Mouse (Mus musculus) forebrain, embryonic 16.5 days (tissue): ENCODE measurements around the gene Pfkm. TPM values are rescaled to one million over a fixed set of nuclear protein-coding genes. Genes with fewer than 3 reads are reported as not detected.

ENCODE experiments used
- ATAC-seq: fragments of 200-750 bp; cut with Nextera tagmentation; 2 replicates; pipeline ENCODE4 v1.8.0; 2017; ENCODE audit warnings: mild to moderate bottlenecking, moderate library complexity
- H3K27ac ChIP-seq: fragments of 300-500 bp; sonication (generic); 2 replicates; pipeline ENCODE4 v1.5.1; 2014; ENCODE audit warnings: low read length, control low read depth
- H3K27me3 ChIP-seq: fragments of 300-500 bp; sonication (generic); replicated peaks from 2 replicates; pipeline ENCODE4 v1.6.1; 2014; ENCODE audit warnings: low read length; ENCODE audit not compliant: control insufficient read depth, insufficient read depth
- H3K36me3 ChIP-seq: fragments of 300-500 bp; sonication (generic); 2 replicates; pipeline ENCODE4 v1.6.1; 2014; ENCODE audit not compliant: control insufficient read depth, insufficient read depth
- H3K4me1 ChIP-seq: fragments of 300-500 bp; sonication (generic); replicated peaks from 2 replicates; pipeline ENCODE4 v1.6.1; 2014; ENCODE audit warnings: low read length; ENCODE audit not compliant: control insufficient read depth, insufficient read depth
- H3K4me2 ChIP-seq: fragments of 300-500 bp; sonication (generic); 2 replicates; pipeline ENCODE4 v1.6.1; 2014; ENCODE audit warnings: mild to moderate bottlenecking, low read length, control low read depth
- H3K4me3 ChIP-seq: fragments of 300-500 bp; sonication (generic); replicated peaks from 2 replicates; pipeline ENCODE4 v1.5.1; 2014; ENCODE audit warnings: mild to moderate bottlenecking, low read length, control low read depth
- H3K9ac ChIP-seq: fragments of 300-500 bp; sonication (generic); replicated peaks from 2 replicates; pipeline ENCODE4 v1.6.1; 2014; ENCODE audit warnings: low read depth, low read length, control low read depth
- H3K9me3 ChIP-seq: fragments of 300-500 bp; sonication (generic); 2 replicates; pipeline ENCODE4 v1.6.1; 2016; ENCODE audit warnings: low read length; ENCODE audit not compliant: control insufficient read depth
- WGBS: fragments of 180-500 bp; shearing (Covaris S2); extraction: QIAGEN DNeasy Blood & Tissue Kit; methylation state at CpG from one replicate; pipeline ENCODE4 v1.1.7; 2014; 5-methylcytosine and 5-hydroxymethylcytosine counted together
- polyA plus RNA-seq: library from polyadenylated mRNA; unstranded; fragments of >200 nt; fragmentation: Nextera tagmentation; extraction: Ambion mirVana; gene quantifications from 2 replicates; pipeline ENCODE4 v1.2.1, GENCODE M21; 2015

Pfkm gene
- polyA plus RNA-seq, 1 experiment from 2014 or later, result 97.0 TPM

GRCm38 (mm10) chr15:98111791-98112190, 19.4 kb downstream of the Pfkm start:
- Histone ChIP-seq H3K9ac (no peak overlapping the region), H3K4me2 (no peak overlapping the region), H3K4me3 (no peak overlapping the region), H3K4me1 (peaks cover 17% of the 10 kb centered on the region), H3K27me3 (no peaks in the 10 kb centered on the region), H3K9me3 (no peaks in the 10 kb centered on the region), H3K27ac (no peak overlapping the region), H3K36me3 (no peaks in the 10 kb centered on the region; the same call in 1 of the 2 replicates)
- WGBS, result 78% methylated on average over 5 of the region's 5 CpGs
- no peak for ATAC-seq

DNA sequence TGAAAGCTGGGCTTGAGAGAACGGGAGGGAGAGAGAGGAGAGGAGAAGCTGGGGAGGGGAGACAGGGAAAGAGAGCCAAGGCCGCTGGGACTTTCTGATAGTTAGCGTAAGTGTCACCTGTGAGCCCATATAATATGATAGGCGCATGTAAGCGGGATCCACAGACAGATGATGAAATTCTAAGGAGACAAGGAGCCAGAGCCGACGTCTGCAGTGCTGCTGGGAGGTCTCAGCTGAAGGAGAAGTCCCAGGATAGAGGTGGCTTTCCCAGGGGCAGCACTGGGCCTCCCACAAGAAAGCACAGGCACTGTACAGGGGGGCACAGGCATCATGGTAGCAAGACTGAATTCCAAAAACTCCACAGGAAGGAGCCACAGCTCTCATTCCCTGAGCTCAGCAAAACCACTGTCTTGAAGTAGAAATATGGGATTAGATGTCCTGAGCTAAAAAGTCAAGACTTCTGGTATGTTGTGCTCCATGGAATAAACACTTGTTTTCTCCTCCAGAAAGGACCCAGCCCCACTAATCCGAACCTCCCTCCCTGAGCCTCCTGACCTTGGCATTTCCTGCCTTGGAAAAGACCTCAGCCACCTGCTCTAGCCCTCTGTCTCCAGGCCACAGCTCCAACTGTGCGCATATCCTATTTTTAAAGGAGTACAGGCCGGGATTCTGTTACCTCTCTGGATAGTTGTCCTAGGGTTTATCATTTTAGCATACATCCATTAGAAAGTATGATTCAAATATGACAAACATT, 21.9 kb downstream of the Pfkm start:
- Histone ChIP-seq H3K27me3 (no peaks in the 10 kb centered on the region), H3K9me3 (no peaks in the 10 kb centered on the region), H3K36me3 (peaks cover 7% of the 10 kb centered on the region; the same call in 1 of the 2 replicates), H3K27ac (no peak overlapping the region), H3K4me3 (no peak overlapping the region), H3K4me2 (no peak overlapping the region), H3K4me1 (peaks cover 6% of the 10 kb centered on the region), H3K9ac (no peak overlapping the region)
- WGBS, result 87% methylated on average over 10 of the region's 10 CpGs
- no peak for ATAC-seq

DNA sequence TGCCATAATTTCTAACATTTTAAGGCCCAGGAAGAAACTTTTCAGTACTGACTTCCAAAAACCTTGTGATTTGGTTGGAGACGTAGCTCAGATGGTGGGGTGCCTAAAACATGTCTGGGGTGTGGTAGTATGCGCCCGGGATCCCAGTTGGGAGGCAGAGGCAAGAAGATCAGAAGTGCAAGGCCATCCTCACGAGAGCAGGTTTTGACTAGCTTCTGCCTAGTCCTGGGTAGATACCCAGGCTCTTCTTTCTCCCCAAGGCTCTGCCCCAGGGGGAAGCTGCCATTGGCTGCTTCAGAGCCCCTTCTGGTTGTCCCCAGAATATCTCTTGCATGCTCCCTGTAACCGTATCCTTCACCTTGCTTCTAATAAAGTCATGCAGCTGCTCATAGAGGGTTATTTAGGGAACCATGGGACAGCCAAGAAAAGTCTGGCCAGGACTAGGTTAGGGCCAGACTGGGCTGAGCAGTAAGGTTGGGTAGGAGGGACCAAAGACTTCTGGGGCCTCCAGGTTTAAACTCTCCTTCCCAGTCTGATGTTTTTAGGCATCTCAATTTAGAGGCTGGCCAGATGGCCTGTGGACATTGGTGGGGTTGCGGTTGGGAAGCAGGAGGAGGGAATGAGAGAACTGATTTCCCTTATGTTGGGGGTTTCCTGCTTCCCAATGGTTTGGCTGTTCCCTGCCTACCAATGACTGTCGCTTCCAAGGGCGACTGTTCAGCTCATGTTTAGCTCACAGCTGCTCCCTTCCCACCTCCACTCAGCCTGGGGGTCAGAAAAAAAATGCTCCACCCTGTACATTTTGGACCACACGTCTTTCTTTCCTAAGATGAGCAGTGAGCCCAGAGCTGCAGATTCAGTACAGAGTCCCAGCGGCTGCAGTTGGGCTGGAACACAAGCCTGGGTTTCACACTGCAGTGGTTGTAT, 22.7 kb downstream of the Pfkm start:
- Histone ChIP-seq H3K4me2 (no peak overlapping the region), H3K27ac (no peak overlapping the region), H3K4me1 (peaks cover 3% of the 10 kb centered on the region), H3K4me3 (no peak overlapping the region), H3K9ac (no peak overlapping the region), H3K9me3 (no peaks in the 10 kb centered on the region), H3K36me3 (peaks cover 7% of the 10 kb centered on the region), H3K27me3 (no peaks in the 10 kb centered on the region)
- ATAC-seq, result no peak
- 90% methylated on average over 10 of the region's 10 CpGs for WGBS

GRCm38 (mm10) chr15:98115779-98116163, 23.4 kb downstream of the Pfkm start:
- no peaks in the 10 kb centered on the region for H3K27me3 ChIP-seq
- WGBS, result 94% methylated on average over 9 of the region's 9 CpGs
- ATAC-seq, result no peak
- peaks cover 9% of the 10 kb centered on the region for H3K36me3 ChIP-seq
- no peak overlapping the region for H3K27ac ChIP-seq
- H3K9ac ChIP-seq, result no peak overlapping the region
- H3K4me3 ChIP-seq, result no peak overlapping the region
- H3K9me3 ChIP-seq, result no peaks in the 10 kb centered on the region
- H3K4me2 ChIP-seq, result no peak overlapping the region
- no peaks in the 10 kb centered on the region for H3K4me1 ChIP-seq

DNA sequence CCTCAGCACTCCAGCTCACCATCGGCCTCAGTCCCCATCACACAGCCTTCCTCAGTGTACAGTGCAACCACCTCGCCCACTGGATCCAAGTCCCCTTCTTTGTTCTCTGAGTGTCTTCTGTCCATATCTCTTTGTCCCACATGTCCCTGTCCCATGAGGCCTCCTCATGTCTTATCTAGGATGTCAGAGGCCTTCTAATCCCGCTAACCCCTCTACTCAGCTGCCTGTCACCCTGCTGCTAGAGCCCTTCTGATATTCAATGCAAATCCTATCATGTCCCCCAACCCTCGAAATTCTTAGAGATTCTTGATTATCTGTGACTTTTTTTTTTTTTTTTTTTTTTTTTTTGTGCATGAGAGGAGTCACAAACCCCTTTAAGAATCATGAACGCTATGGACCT, 23.9 kb downstream of the Pfkm start:
- H3K36me3 ChIP-seq, result peaks cover 15% of the 10 kb centered on the region
- ATAC-seq, result no peak
- H3K27ac ChIP-seq, result no peak overlapping the region
- H3K9me3 ChIP-seq, result no peaks in the 10 kb centered on the region
- no peaks in the 10 kb centered on the region for H3K4me1 ChIP-seq
- WGBS, result 86% methylated on average over 5 of the region's 5 CpGs
- H3K4me3 ChIP-seq, result no peak overlapping the region
- no peaks in the 10 kb centered on the region for H3K27me3 ChIP-seq
- H3K9ac ChIP-seq, result no peak overlapping the region
- no peak overlapping the region for H3K4me2 ChIP-seq

- H3K4me1 ChIP-seq, result no peaks in the 10 kb centered on the region
- H3K4me2 ChIP-seq, result no peak overlapping the region
- WGBS, result 92% methylated on average over 12 of the region's 12 CpGs
- no peak overlapping the region for H3K27ac ChIP-seq
- H3K9ac ChIP-seq, result no peak overlapping the region
- no peak overlapping the region for H3K4me3 ChIP-seq
- ATAC-seq, result no peak
- no peaks in the 10 kb centered on the region for H3K27me3 ChIP-seq
- H3K9me3 ChIP-seq, result no peaks in the 10 kb centered on the region
- peaks cover 31% of the 10 kb centered on the region for H3K36me3 ChIP-seq
These were observed 27.0 kb downstream of the Pfkm start for GRCm38 (mm10) chr15:98119363-98119762.

- H3K4me2 ChIP-seq, result no peak overlapping the region
- no peaks in the 10 kb centered on the region for H3K9me3 ChIP-seq
- no peak overlapping the region for H3K27ac ChIP-seq
- H3K36me3 ChIP-seq, result peaks cover 36% of the 10 kb centered on the region
- WGBS, result 93% methylated on average over 20 of the region's 20 CpGs
- H3K4me3 ChIP-seq, result no peak overlapping the region
- H3K9ac ChIP-seq, result no peak overlapping the region
- H3K4me1 ChIP-seq, result no peaks in the 10 kb centered on the region
- ATAC-seq, result no peak
- H3K27me3 ChIP-seq, result no peaks in the 10 kb centered on the region
These were observed 28.4 kb downstream of the Pfkm start for GRCm38 (mm10) chr15:98120831-98121230.

GRCm38 (mm10) chr15:98131001-98131400, 38.6 kb downstream of the Pfkm start:
- Histone ChIP-seq H3K36me3 (peaks cover 39% of the 10 kb centered on the region), H3K27me3 (no peaks in the 10 kb centered on the region), H3K4me3 (no peak overlapping the region), H3K9me3 (no peaks in the 10 kb centered on the region), H3K27ac (no peak overlapping the region), H3K9ac (no peak overlapping the region), H3K4me2 (no peak overlapping the region), H3K4me1 (no peaks in the 10 kb centered on the region)
- ATAC-seq, result no peak
- 92% methylated on average over 4 of the region's 4 CpGs for WGBS

DNA sequence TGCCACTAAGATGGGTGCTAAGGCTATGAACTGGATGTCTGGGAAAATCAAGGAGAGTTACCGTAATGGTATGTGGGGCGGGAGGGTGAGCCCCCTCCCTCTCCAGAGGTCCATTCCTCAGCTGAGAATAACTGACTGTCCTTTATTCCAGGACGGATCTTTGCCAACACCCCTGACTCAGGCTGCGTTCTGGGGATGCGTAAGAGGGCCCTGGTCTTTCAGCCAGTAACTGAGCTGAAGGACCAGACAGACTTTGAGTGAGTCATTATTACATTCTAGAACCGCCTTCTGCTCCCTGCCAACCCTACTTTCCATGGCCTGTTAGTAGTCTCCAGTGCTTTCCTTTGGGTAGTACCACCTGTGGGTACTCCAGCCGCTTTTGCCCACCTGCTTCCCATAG, 39.1 kb downstream of the Pfkm start:
- H3K4me1 ChIP-seq, result no peaks in the 10 kb centered on the region
- ATAC-seq, result no peak
- no peak overlapping the region for H3K4me2 ChIP-seq
- H3K9me3 ChIP-seq, result no peaks in the 10 kb centered on the region
- no peaks in the 10 kb centered on the region for H3K27me3 ChIP-seq
- H3K27ac ChIP-seq, result no peak overlapping the region
- no peak overlapping the region for H3K9ac ChIP-seq
- H3K4me3 ChIP-seq, result no peak overlapping the region
- 92% methylated on average over 7 of the region's 7 CpGs for WGBS
- peaks cover 43% of the 10 kb centered on the region for H3K36me3 ChIP-seq
